Mouse (Mus musculus) thymus, postnatal 36 days (tissue): ENCODE measurements around the gene Rps6kb2.

ENCODE experiments used
- DNase-seq, 2 experiments: peaks; one replicate each; pipeline ENCODE4 v3.0.0; 2022; ENCODE audit warnings: mixed read lengths in 2 of 2

Gene Rps6kb2

DNA sequence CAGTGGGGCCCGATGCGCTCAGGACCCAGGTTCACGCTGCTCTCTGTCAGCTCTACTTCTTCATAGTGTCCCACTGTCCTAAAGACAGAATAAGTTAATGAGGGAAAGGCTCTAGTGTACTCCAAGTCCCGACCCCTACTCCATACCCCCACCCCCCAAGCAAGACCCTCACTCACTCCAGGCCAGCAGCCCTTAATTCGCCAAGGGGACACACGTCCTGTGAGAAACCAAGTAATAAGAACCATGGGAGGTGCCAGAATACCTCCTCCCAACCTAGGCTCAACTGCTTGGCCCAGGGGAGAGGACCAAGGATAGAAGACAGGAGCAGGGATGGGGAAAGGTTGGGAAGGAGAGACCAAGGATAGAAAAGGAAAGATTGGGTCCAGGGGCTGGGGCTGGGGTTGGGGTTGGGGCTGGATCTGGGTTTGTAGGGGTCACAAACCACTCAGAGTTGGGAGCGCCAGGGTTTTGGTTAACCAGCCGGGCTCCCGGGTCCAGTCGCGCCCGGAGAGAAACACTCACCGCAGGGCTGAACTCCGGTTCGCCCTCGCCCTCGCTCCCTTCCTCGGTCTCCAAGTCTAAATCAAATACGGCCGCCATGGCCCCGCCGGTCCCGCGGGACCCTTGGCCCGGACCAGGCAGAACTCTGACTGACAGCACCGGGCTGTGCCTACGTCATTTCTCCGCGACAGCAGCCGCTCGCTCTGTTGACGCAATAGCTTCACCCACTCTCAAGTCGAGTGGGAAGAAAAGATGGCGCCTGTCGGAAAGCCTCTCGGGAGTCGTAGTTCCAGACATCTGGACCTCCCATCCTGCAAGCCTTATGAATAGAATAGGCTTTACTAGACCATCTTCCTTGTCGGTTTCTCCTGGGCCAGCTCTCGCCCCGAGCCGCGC is at the start of gene Rps6kb2:
Rps6kb2 (minus strand) TSS at position 709 of the 897 bp plus-strand sequence.
- peak; percentile 91 to 92 for DNase-seq

GRCm38 (mm10) chr19:4211891-4212588 is 48.9 kb upstream of the Rps6kb2 start:
- DNase-seq: no peak

GRCm38 (mm10) chr19:4208563-4208962 is 45.4 kb upstream of the Rps6kb2 start:
- DNase-seq: no peak

DNA sequence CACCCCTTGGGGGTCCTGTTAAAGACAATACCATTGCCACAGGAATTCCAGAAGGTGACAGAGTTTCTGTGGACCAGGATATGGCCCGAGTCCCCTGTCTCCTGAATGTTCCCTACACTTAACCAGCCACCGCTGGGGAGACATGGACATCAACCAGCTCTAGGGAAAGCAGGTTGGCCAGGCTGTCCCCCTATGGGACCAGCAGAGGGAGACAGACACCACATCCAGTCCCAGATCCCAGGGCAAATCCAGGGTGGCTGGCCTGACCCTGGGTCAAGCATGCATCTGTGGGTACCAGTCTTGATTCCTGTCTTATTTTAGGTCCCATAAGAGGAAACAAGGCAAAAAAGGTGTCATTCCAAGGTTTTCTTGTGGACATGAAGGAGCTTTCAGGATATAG is 43.8 kb upstream of the Rps6kb2 start:
- DNase-seq: peak; percentile 52 to 61

- DNase-seq: no peak
Measured at GRCm38 (mm10) chr19:4204889-4205288, 41.7 kb upstream of the Rps6kb2 start.

DNA sequence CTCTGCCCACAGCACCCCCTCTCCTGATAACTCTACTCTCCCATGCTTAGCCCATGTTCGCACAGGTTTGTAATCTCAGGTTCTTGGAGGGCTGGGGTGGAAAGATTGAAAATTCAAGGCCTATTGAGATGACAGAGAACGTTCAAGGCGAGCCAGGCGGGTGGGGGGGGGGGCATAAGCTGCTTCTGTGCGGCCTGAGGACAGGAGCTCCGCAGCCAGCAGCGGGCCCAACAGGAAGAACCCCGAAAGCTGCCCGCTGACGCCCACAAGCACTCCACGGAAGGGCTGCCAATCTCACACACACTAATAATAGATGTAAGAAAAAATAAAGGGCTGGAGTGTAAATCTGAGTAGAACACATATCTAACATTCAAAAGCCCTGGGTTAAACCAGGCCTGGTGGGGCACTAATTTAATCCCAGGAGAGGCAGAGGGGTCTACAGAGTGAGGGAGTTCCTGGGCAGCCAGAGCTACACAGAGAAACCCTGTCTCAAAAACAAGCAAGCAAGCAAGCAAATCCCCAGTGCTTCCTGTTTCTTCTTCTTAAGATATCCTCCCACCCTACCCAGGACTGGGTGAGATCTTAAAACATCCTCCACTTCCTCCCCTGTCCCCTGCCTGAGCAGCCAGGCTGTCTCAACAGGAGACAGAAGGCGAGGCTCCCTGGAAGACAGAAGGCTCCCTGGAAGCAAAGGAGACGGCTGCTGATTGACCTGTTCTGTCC is 40.6 kb upstream of the Rps6kb2 start:
- DNase-seq: peak in 1 of 2 experiments; percentile 52

GRCm38 (mm10) chr19:4203148-4203547 is 40.0 kb upstream of the Rps6kb2 start:
- peak in 1 of 2 experiments; percentile 46 for DNase-seq

DNA sequence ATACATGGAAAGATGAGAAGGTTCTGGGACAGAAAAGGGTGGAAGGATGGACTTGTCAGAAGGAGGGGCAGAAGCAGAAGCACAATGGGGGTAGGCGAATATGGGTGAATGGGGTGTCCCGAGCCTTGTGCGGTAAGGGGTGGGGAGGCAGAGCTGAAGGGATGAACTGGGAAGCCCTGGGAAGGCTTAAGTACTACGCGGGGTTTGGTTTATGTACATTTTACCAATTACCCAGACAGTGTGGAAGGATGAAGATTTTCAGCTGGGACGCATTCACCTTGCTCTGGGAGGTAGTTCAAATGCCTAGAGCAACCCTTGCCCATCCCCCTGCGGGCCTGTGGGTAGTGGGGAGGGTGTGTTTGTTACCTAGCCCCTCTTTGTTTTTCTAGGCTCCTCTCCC is 39.0 kb upstream of the Rps6kb2 start:
- peak in 1 of 2 experiments; percentile 43 for DNase-seq

- peak; percentile 96 to 97 for DNase-seq
Measured at GRCm38 (mm10) chr19:4201291-4201909, 38.2 kb upstream of the Rps6kb2 start, which contains the start of gene Rad9a. Rad9a (minus strand) TSS chr19:4201662.

- no peak for DNase-seq
Measured at GRCm38 (mm10) chr19:4197180-4197579, 34.0 kb upstream of the Rps6kb2 start.

GRCm38 (mm10) chr19:4196548-4196947 is 33.4 kb upstream of the Rps6kb2 start:
- peak in 1 of 2 experiments; percentile 33 for DNase-seq

DNA sequence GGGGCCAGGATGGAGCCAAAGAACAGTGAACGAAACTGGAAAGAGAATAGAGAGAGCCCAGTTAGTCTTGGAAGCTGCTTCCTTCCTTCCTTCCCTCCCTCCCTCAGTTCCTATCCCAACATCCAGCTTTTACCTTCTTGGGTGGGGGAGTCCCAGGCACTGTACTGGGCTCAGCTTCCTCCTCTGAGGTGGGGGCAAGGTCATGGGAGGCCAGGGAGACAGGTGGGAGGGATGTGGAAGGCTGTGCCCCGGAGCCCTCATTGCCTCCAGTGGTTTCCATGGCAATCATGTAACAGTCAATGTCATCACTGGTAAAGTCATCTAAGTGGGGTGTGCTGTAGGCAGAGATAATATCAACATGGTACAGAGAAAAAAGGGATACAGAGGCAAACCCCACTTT is 32.9 kb upstream of the Rps6kb2 start:
- DNase-seq: no peak

GRCm38 (mm10) chr19:4194776-4195650 is 31.9 kb upstream of the Rps6kb2 start:
- no peak for DNase-seq

DNA sequence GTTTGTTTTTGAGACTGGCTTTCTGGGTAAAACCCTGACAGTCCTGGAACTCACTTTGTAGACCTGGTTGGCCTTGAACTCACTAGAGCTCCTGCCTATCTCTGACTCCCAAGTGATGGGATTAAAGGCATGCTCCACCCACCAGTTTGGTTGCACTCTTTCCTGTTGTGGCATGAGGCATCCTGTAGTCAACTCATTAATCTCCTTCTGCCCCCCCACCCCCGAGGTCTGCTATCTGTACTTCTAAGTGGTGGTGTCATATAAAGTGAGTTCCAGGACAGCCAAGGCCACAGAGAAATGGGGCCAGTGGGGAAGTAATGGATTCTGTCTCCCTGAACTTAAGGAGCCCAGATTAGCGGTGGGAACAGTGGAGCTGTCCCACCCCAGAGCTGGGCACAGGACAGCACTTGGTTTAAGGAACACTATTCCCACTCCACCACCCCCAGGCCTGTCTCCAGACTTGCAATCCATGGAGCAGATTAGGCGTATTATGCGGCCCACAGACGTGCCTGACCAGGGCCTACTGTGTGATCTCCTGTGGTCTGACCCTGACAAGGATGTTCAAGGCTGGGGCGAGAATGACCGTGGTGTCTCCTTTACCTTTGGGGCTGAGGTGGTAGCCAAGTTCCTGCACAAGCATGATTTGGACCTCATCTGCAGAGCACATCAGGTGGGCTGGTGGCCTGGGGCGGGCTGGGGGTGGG is 31.0 kb upstream of the Rps6kb2 start:
- peak in 1 of 2 experiments; percentile 19 for DNase-seq

DNA sequence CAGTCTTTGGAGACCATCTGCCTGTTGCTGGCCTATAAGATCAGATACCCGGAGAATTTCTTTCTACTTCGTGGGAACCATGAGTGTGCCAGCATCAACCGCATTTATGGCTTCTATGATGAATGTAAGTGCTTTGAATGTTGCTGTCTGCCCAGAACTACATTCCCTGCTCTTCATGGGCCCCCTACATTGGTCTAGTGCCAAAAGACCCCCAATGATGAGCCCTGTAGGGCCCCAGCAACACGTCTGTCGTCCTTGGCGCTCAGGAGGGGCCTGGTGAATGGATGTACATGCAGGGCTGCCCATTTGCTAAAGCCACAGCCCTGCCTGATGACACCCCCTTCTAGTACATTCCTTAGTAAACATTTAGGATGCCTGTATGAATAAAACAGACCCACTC is 30.0 kb upstream of the Rps6kb2 start:
- DNase-seq: peak in 1 of 2 experiments; percentile 24

DNA sequence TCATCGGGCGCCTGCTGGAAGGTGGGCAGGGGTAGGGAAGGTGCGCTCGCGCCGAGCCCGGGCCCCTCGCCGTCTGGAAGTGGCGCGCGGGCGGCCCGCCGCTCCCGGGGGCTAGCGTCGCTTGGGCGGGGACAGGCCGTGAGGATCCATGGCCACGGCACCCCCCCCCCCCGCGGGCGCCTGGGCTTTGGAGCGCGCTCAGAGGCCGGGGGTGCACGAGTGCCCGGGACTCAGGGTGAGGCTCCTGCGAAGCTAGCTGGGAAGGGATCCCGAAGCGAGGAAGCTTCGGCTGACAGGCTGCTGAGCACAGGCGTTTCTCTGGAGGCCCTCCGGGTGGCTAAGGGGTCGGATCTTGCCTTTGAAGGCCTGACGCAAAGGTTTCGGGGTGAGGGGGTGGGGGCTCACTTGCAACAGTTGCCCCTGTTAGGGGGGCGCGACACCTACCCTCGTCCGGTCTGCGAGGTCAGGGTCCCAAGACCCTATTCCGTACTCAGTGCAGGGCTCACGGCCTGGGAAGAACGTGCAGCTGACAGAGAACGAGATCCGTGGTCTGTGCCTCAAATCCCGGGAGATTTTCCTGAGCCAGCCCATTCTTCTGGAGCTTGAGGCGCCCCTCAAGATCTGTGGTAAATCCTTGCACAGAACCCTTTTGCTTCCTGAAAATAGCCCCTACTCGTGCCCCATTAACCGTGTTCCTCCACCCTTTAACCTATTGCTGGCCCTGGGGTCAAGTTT is 29.3 kb upstream of the Rps6kb2 start:
- DNase-seq: no peak

- peak; percentile 97 to 99 for DNase-seq
Measured at GRCm38 (mm10) chr19:4191528-4192250, 28.5 kb upstream of the Rps6kb2 start, which contains the start of gene Ppp1ca. Ppp1ca (plus strand) TSS chr19:4192065.

GRCm38 (mm10) chr19:4190831-4191334 is 27.7 kb upstream of the Rps6kb2 start, which contains the start of gene Tbc1d10c:
Tbc1d10c (minus strand) TSS chr19:4191284.
- peak; percentile 88 to 96 for DNase-seq

DNA sequence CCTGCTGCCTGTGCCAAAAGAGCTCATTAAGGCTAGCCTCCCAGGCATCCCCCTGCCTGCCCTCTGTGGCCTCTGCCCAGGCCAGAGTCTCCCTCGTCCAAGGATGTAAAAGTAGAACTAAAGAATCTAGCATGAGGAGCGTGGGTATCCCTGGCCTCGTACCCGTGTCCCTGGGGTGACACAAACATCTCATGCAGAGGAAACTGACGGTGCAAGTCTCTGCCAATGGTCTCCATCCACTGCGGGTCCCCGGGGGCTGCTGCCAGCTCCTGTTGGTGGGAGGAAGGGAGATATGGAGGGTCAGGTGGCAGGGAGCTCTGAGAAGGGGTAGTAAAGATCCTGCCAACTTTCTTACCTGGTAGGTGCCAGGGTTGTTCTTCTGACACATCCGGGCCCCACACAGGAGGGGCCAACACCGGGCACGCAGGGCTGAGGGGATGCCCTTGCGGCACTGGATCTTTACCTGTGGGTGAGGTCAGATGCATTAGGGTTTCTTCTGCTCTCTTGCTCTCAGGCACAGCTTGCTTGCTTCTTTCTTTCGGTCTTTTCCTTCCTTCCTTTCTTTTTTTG is 26.0 kb upstream of the Rps6kb2 start:
- DNase-seq: peak; percentile 47 to 62
